Mouse (Mus musculus) olfactory bulb, adult 2 months (tissue): Measurements from ENCODE around the gene Golt1a. TPM values are rescaled to one million over a fixed set of nuclear protein-coding genes. Genes with fewer than 3 reads are reported as not detected.

Experiments
- H3K27ac ChIP-seq: fragments of 200-500 bp; 2 replicates; pipeline ENCODE4 v1.5.1; 2012; ENCODE audit warnings: low read depth, low read length; ENCODE audit not compliant: insufficient read depth
- H3K4me1 ChIP-seq: fragments of 200-500 bp; 2 replicates; pipeline ENCODE4 v1.6.1; 2012; ENCODE audit warnings: low read length; ENCODE audit not compliant: control insufficient read depth, insufficient read depth
- H3K4me3 ChIP-seq: fragments of 200-500 bp; 2 replicates; pipeline ENCODE4 v1.5.1; 2012; ENCODE audit warnings: mild to moderate bottlenecking, low read depth, low read length, moderate library complexity; ENCODE audit not compliant: insufficient read depth
- CTCF ChIP-seq: fragments of 200-500 bp; IDR thresholded peaks from 2 replicates; pipeline ENCODE4 v1.5.1; 2012; ENCODE audit warnings: low read depth, mild to moderate bottlenecking, low read length, moderate library complexity; ENCODE audit not compliant: insufficient read depth
- POLR2A ChIP-seq: fragments of 200-500 bp; IDR thresholded peaks from 2 replicates; pipeline ENCODE4 v1.6.1; 2012; ENCODE audit warnings: mild to moderate bottlenecking, low read depth, low read length, moderate library complexity; ENCODE audit not compliant: insufficient read depth
- WGBS: fragments of 180-500 bp; shearing (Covaris S2); methylation state at CpG from one replicate; pipeline ENCODE4 v1.1.7; 2018; 5-methylcytosine and 5-hydroxymethylcytosine counted together
- polyA plus RNA-seq: library from polyadenylated mRNA; stranded (reverse); fragments of >200 nt; gene quantifications from 2 replicates; pipeline ENCODE4 v1.2.4, GENCODE M21; 2012; ENCODE audit warnings: low replicate concordance; ENCODE audit not compliant: missing spikeins, insufficient read depth, insufficient read length

Golt1a gene
- polyA plus RNA-seq, 1 experiment, result not detected

GRCm38 (mm10) chr1:133315775-133316174, 6.2 kb downstream of the Golt1a start:
- TF ChIP-seq CTCF (no peak), POLR2A (no peak)
- H3K4me3 ChIP-seq, result no peak overlapping the region
- no peak overlapping the region for H3K27ac ChIP-seq
- whole genome bisulfite sequencing, result 86% methylated on average over 6 of the region's 6 CpGs
- H3K4me1 ChIP-seq, result peaks cover 3% of the 10 kb centered on the region

GRCm38 (mm10) chr1:133316577-133316976, 7.0 kb downstream of the Golt1a start:
- Histone ChIP-seq H3K4me3 (no peak overlapping the region), H3K27ac (no peak overlapping the region), H3K4me1 (peaks cover 8% of the 10 kb centered on the region)
- TF ChIP-seq CTCF (no peak), POLR2A (no peak)
- WGBS, result 87% methylated on average over 4 of the region's 4 CpGs

- Histone ChIP-seq H3K4me3 (no peak overlapping the region), H3K27ac (no peak overlapping the region), H3K4me1 (peaks cover 10% of the 10 kb centered on the region)
- TF ChIP-seq POLR2A (no peak), CTCF (no peak)
- WGBS, result 58% methylated on average over 1 of the region's 1 CpGs
Measured at GRCm38 (mm10) chr1:133317149-133317548, 7.5 kb downstream of the Golt1a start.

- no peak for TF ChIP-seq CTCF
- TF ChIP-seq POLR2A, result no peak
- no peak within 1 kb of the TSS for H3K4me3 ChIP-seq
- no peak within 1 kb of the TSS for H3K27ac ChIP-seq
- WGBS, result 64% methylated on average over 13 of the region's 13 CpGs
- 0 out of 2 replicates have a peak, but pooled peaks cover 9% of the 10 kb centered on the region for H3K4me1 ChIP-seq
Measured at GRCm38 (mm10) chr1:133321267-133321925, 11.8 kb downstream of the Golt1a start, which contains the start of gene Kiss1. Gene Kiss1, plus strand, starts transcription at chr1:133321875.

GRCm38 (mm10) chr1:133323333-133323732, 13.7 kb downstream of the Golt1a start:
- TF ChIP-seq CTCF (no peak), POLR2A (no peak)
- Histone ChIP-seq H3K27ac (no peak overlapping the region), H3K4me1 (0 out of 2 replicates have a peak, but pooled peaks cover 9% of the 10 kb centered on the region), H3K4me3 (no peak overlapping the region)
- WGBS, result 58% methylated on average over 5 of the region's 5 CpGs

- Histone ChIP-seq H3K27ac (no peak overlapping the region), H3K4me3 (no peak overlapping the region), H3K4me1 (peaks cover 16% of the 10 kb centered on the region; the same call in 1 of the 2 replicates)
- WGBS, result 94% methylated on average over 8 of the region's 8 CpGs
- TF ChIP-seq CTCF, result no peak
- no peak for TF ChIP-seq POLR2A
Measured at GRCm38 (mm10) chr1:133325951-133326350, 16.4 kb downstream of the Golt1a start.

GRCm38 (mm10) chr1:133327094-133327493, 17.5 kb downstream of the Golt1a start:
- Histone ChIP-seq H3K27ac (no peak overlapping the region), H3K4me1 (peaks cover 7% of the 10 kb centered on the region)
- WGBS, result 84% methylated on average over 5 of the region's 5 CpGs

GRCm38 (mm10) chr1:133328299-133328795, 18.7 kb downstream of the Golt1a start:
- Histone ChIP-seq H3K4me1 (peaks cover 7% of the 10 kb centered on the region), H3K4me3 (no peak overlapping the region), H3K27ac (no peak overlapping the region)
- 73% methylated on average over 6 of the region's 6 CpGs for WGBS
- TF ChIP-seq CTCF (no peak), POLR2A (no peak)

More at GRCm38 (mm10) chr1:133327094-133327493, 17.5 kb downstream of the Golt1a start:
- TF ChIP-seq CTCF, result no peak
- no peak for TF ChIP-seq POLR2A
- H3K4me3 ChIP-seq, result no peak overlapping the region

GRCm38 (mm10) chr1:133328896-133329637, 19.5 kb downstream of the Golt1a start:
- Histone ChIP-seq H3K27ac (no peak overlapping the region), H3K4me1 (peaks cover 7% of the 10 kb centered on the region), H3K4me3 (no peak overlapping the region)
- TF ChIP-seq CTCF (no peak), POLR2A (no peak)
- 23% methylated on average over 34 of the region's 34 CpGs for WGBS

GRCm38 (mm10) chr1:133329638-133329964, 20.0 kb downstream of the Golt1a start:
- no peak overlapping the region for H3K27ac ChIP-seq
- peaks cover 7% of the 10 kb centered on the region for H3K4me1 ChIP-seq
- TF ChIP-seq CTCF (no peak), POLR2A (no peak)
- 53% methylated on average over 7 of the region's 7 CpGs for WGBS
- H3K4me3 ChIP-seq, result no peak overlapping the region
